Mouse (Mus musculus) large intestine, adult 2 months (tissue): Measurements from ENCODE around the gene Pip5k1c. TPM values are rescaled to one million over a fixed set of nuclear protein-coding genes. Genes with fewer than 3 reads are reported as not detected.
A peak's percentile ranks its signal among the peaks of the same experiment; 100 is the strongest.

Source experiments
- DNase-seq: peaks from one replicate; pipeline ENCODE4 v3.0.0-alpha.2; 2012; ENCODE audit warnings: low read depth, low spot score
- WGBS: fragments of 180-500 bp; shearing (Covaris S2); methylation state at CpG from one replicate; pipeline ENCODE4 v1.1.7; 2018; 5-methylcytosine and 5-hydroxymethylcytosine counted together
- polyA plus RNA-seq: library from polyadenylated mRNA; depleted of rRNA; stranded (reverse); fragments of >200 nt; gene quantifications from 2 replicates; pipeline ENCODE4 v1.2.3, GENCODE M21; 2012

Gene Pip5k1c
- polyA plus RNA-seq, 1 experiment: 30.6 TPM

DNA sequence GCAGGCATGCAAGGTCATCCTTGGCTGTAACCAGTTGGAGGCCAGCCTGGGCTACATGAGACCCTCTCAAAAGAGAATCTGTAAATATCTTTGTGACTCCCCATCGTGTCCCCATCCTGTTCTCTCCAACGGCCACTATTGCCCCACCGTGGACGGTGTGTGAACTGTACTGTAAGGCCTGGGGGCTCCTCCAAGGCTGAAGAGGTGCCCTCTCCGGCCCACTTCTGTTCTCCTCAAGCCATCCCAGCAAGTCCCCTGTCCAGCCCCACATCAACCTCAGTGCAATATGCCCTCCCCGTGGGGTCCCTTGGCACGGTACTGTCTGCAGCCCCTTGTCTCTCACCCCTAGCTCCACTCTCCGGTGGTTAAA is 26.6 kb downstream of the Pip5k1c start:
- no peak for DNase-seq
- WGBS: 24% methylated on average over 8 of the region's 8 CpGs

DNA sequence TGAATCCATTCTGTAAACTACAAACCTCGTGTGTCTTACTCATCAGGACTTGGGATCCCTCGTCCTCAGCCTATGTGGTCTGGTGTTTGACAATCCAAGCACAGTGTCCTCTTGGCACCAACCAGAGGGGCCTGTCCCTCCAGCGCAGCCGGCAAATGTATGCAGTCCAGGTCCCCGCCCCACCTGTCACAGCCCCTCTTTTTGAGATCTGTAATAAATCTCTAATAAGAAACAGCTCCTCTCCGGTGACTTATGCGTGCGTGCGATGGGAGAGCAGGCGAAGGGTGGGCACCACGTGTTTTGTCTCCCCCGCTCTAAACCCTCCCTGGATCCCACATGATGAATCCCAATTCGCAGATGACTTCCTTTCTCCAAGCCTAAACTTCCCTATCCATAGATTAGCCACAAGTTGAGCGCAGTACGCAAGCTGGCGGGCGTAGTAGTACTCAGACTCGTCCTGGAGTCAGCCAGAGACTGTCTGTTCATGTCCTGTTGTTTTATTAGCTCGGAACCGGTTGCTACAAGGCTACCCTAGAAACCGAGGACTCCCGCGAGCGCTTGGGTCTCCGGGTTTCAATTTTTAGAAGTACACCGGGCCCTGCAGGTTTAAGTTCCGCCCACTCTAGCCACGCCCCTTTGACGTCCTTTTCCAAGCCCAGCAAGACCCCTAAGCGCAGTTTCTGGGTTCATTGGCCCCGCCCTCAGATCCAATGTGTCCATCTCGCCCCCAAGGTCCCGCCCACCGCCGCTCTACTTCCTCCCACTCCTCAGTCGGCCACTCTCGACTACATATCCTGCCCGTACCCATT is 27.2 kb downstream of the Pip5k1c start:
- under 1% methylated on average over 38 of the region's 38 CpGs for WGBS
- peak; percentile 92 for DNase-seq

DNA sequence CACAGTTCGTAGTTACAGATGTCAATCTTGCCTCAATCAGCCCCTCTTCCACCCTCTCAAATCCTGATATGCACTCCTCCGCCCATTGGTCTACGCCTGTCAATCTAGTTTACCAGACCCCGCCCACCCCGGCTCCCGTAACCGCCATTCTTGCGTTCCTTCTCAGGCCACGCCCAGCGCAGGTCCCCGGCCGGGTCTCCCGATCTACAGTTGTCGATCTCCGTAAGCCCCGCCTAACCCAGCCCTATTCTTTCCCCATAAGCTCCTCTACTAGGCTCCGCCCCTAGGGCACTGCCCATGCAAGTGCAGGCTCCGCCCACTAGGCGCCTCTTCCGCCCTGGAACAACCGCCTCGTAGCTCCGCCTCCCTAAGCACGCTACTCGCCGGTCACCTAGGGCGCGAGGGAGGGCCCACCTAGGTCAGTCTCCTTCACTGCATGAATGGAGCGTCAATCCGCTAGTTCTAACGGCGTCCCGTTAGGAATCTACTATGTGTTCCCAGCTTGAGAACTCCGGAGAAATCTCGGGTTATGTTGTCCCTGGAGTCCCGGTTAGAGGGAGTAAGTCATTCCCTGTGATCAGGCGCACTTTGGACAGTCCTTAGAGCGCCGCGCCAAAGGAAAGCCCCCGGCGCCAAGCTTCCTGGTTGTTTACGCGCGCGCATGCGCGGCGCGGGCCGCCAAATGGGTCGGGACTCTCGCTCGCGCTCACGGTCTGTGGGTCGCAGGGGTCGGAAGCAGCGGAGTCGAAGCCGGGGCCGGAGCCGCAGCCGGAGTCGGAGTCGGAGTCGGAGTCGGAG is 28.0 kb downstream of the Pip5k1c start, which contains the start of gene Cactin:
Gene Cactin (plus strand): TSS at position 554 of the 798 bp plus-strand sequence.
- DNase-seq: peak; percentile 99

DNA sequence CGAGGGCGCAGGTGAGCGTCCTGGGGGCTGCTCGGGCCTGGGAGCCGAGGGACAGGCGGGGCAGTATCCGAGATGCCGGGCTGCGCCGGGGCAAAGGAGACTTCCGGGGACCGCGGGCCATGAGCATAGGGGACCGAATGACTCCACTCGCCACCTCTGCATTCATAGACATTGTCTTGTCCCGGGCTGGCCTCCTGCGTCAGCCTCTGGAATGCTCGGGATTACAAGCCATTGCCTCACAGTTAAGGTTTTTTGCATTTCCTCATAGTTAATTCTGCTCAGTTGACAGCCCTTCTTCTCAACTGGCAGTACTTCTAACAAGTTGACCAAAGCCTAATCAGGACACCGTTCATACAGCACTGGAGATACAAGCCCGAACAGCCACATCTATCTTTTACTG is 28.7 kb downstream of the Pip5k1c start:
- WGBS: 2% methylated on average over 20 of the region's 20 CpGs
- DNase-seq: no peak

More for the DNA sequence above, 28.0 kb downstream of the Pip5k1c start, which contains the start of gene Cactin:
- WGBS: under 1% methylated on average over 68 of the region's 68 CpGs

DNA sequence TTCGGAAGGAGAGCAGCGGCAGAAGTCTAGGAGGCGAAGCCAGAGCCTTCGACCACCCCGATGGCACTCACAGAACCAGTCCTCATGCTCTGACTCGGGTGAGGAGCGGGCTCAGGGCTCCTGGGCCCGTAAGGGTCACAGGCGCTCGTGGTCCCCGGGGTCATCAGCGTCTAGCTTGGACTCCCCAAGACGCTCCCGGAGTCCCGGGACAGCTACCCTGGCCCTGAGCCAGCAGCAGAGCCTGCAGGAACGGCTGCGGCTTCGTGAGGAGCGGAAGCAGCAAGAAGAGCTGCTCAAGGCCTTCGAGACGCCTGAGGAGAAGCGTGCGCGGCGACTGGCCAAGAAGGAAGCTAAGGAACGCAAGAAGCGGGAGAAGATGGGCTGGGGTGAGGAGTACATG is 29.7 kb downstream of the Pip5k1c start:
- DNase-seq: no peak
- 92% methylated on average over 27 of the region's 27 CpGs for WGBS

DNA sequence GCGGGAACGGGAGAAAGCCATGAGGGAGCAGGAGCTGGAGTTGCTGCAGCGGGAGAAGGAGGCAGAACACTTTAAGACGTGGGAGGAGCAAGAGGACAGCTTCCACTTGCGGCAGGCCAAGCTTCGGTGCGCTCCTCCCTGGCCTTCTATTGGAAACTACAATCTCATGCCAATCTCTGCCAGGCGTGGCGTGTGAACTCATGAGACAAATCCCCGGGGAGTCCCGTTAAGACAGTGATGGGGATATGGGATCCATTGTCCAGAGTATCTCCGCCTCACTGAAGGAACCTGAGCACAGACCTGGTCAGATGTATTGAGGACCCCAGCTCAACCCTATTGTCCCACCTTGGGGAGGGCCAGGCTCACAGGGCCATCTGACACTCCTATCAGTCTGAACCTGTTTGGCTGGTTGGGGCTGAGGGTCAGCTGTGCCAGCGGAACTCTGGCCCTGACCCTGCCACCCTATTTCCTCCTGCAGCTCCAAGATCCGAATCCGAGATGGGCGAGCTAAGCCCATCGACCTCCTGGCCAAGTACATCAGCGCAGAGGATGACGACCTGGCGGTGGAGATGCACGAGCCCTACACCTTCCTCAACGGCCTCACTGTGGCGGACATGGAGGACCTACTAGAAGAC is 30.5 kb downstream of the Pip5k1c start:
- no peak for DNase-seq
- 88% methylated on average over 23 of the region's 23 CpGs for WGBS

DNA sequence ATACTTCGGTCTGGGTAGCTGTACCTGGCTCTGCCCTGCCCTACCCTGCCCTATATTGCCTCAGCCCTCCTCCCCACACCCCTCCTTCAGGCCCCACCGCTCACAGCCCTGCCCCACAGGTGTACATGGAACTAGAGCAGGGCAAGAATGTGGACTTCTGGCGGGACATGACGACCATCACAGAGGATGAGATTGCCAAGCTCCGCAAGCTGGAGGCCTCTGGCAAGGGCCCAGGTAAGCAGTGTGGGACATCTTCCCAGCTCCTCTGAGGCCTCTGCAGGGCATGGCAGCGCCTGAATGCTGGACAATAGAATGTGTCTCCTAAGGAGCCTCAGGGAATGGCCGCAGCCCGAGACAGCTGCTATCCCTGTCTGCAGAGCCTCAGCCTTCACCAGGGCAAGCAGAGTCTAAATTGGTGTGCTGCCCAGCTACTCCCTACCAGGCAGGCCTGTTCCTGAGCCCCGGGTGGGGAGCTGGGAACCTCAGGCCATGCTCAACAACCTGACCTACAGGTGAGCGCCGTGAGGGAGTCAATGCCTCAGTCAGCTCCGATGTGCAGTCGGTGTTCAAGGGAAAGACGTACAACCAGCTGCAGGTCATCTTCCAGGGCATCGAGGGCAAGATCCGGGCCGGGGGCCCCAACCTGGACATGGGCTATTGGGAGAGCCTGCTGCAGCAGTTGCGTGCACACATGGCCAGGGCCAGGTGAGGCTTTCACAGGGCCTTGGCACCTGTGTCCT is 31.2 kb downstream of the Pip5k1c start:
- no peak for DNase-seq
- 93% methylated on average over 18 of the region's 18 CpGs for WGBS

DNA sequence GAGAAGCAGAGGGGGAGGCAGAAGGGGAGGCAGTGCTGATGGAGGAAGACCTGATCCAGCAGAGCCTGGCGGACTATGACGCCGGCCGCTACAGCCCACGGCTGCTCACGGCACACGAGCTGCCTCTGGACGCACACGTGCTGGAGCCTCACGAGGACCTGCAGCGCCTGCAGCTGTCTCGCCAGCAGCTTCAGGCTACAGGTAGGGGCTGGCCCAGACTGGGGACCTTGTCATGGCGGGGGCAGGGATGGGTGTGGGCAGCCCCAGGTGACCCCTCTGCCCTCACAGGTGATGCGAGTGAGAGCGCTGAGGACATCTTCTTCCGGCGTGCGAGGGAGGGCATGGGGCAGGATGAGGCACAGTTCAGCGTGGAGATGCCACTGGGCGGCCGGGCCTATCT is 32.4 kb downstream of the Pip5k1c start:
- 95% methylated on average over 21 of the region's 21 CpGs for WGBS
- DNase-seq: no peak

DNA sequence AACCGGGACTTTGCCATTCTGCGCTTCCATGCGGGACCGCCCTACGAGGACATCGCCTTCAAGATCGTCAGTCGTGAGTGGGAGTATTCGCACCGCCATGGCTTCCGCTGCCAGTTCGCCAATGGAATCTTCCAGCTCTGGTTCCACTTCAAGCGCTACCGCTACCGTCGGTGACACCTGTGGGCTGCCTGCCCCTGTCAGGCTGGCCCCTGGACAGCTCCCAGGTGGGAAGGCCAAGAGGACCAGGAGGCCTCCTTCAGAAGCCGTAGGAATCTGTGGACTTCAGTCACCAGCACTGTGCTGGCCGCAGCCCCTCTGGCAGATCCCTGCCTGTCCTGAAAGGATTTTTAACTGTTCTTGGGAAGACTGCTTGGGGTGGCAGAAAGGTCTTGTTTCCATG is 33.0 kb downstream of the Pip5k1c start:
- DNase-seq: no peak
- 93% methylated on average over 18 of the region's 18 CpGs for WGBS

DNA sequence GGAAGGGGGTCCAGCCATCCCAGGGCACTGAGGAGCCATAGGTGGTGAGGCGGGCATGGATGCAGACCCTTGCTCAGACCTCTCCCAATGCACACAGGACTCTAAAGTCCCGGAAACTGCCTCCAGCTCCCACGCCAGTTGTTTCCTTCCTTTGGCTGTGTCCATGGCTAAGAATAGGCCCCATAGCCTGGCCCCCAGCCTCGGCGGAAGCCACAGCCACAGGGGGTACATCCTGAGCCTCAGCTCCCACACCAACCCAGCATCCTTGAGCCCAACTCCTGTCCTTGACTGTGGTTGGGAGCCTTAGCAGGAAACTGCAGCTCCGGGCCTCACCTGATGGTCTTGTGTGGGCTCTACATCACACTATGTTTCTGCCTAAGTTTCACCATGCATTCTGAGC is 34.1 kb downstream of the Pip5k1c start:
- 82% methylated on average over 6 of the region's 6 CpGs for WGBS
- DNase-seq: no peak

DNA sequence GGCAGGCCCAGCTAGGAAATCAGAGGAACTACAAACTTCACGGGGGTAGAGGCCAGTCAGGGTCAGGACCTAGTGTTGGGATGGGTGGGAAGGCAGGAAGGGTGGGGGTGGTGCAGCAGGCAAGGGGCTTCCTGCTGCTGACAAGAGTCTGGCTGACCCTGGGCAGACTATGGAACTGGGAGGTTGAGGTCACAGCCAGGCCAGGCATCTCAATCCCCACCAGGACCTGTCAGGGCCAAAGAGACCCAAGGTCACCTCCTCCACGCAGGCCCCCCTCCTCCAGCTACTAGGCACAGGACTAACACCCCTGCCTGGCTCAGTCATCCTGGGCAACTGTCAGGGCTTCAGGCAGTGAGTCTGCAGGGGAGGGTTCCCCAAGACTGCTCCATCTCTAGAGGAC is 35.2 kb downstream of the Pip5k1c start:
- DNase-seq: no peak

DNA sequence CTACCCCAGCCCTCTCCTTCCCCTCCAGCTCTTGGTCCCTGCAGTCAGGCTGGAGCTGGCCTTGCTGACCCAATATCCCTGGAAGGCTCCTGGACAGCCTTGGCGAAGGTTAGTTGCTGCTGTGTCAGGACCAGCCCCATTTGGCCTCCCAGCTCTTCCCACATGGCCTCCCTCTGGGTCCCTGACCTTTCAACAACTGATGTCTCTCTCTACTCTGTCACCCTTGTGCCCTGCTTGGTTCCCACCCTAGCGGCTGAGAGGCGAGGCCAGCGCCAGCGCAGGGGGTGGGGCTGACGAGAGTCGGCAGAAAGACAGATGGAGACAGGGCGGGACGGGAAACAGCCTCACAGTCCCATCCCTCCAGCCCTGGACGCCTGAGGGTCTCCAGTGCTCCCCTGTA is 35.6 kb downstream of the Pip5k1c start, which contains the start of gene Tbxa2r:
Gene Tbxa2r (plus strand): TSS at position 346 of the 400 bp plus-strand sequence.
- WGBS: 14% methylated on average over 10 of the region's 10 CpGs
- no peak for DNase-seq

More for the DNA sequence above, 35.2 kb downstream of the Pip5k1c start:
- 34% methylated on average over 2 of the region's 2 CpGs for WGBS

DNA sequence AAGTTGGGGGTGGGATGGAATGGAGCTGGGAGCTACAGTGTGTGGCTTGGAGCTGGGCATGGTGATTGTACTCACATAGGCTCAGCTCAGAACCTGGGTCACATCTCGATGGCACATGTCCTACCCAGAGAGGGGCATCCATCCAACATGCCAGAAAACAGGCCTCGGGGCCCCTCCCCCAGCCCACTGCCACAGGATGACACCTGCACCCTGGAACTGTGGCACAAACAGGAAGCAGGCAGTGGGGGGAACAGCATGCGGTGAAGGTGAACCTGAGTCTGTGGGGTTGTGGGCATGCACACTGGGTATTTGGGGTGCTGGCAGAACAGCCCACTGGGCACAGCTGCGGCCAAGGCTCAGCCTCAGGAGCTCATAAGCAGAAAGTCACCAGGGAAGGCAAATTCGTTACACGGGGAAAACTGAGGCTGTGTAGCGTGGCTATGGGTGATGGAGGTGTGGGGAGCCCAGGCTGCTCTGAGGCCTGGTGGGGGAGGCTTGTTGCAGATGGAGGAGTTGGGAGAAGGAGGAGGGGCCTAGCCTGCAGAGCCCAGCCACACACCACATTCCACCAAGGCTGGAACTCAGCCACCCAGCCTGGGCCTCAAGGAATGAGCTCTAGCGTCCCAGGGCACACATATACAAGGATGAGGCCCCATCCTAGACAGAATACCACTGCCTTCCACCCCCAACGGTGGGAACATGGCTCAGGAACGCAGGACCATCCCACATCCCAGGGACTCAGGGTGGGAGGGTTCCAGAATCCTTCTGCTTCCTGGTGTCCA is 36.6 kb downstream of the Pip5k1c start:
- no peak for DNase-seq
- WGBS: 64% methylated on average over 10 of the region's 10 CpGs

DNA sequence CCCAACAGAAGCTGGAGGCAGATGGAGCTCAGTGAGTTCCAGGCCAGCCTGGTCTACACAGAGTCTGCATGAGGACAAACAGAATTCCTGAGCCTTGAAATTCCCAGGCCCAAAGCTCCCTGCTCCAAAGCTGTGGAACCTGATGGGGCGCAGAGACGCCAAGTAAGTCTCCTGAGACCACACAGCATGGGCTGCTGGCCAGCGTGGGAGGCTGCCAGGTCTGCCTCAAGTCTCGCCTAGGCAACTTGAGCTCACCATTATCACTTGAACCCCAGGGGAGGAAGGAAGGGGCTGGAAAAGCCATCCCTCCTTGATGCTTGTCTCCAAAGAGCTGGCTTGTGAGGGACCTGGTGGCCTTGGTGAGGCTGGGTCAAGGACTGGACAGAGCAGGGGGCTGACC is 37.2 kb downstream of the Pip5k1c start:
- no peak for DNase-seq
- WGBS: 56% methylated on average over 4 of the region's 4 CpGs

DNA sequence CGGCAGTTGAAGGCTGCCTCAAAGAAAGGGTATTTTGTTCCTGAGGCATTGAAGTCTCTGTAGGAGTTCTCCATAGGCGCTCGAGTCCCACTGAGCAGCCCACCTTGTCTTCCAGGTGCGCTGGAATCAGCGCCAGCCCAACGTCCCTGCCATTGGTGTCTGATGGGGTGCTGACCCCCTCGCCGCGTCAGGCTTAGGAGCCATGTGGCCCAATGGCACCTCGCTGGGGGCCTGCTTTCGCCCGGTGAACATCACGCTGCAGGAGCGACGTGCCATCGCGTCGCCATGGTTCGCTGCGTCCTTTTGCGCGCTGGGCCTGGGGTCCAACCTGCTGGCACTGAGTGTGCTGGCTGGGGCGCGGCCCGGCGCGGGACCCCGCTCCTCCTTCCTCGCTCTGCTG is 39.5 kb downstream of the Pip5k1c start:
- 33% methylated on average over 29 of the region's 29 CpGs for WGBS
- no peak for DNase-seq

DNA sequence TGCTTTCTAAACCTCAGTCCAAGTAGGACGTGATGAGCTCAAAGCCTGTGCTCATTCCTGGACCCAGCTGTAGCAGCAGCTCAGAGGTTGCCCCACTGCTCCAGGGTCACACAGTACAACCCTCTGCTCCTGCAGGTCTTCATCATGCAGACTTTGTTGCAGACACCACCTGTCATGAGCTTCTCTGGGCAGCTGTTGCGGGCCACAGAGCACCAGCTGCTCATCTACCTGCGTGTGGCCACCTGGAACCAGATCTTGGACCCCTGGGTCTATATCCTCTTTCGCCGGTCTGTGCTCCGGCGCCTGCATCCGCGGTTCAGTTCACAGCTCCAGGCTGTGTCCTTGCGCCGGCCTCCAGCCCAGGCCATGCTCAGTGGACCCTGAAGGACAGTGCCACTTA is 41.6 kb downstream of the Pip5k1c start:
- WGBS: 71% methylated on average over 11 of the region's 11 CpGs
- no peak for DNase-seq

DNA sequence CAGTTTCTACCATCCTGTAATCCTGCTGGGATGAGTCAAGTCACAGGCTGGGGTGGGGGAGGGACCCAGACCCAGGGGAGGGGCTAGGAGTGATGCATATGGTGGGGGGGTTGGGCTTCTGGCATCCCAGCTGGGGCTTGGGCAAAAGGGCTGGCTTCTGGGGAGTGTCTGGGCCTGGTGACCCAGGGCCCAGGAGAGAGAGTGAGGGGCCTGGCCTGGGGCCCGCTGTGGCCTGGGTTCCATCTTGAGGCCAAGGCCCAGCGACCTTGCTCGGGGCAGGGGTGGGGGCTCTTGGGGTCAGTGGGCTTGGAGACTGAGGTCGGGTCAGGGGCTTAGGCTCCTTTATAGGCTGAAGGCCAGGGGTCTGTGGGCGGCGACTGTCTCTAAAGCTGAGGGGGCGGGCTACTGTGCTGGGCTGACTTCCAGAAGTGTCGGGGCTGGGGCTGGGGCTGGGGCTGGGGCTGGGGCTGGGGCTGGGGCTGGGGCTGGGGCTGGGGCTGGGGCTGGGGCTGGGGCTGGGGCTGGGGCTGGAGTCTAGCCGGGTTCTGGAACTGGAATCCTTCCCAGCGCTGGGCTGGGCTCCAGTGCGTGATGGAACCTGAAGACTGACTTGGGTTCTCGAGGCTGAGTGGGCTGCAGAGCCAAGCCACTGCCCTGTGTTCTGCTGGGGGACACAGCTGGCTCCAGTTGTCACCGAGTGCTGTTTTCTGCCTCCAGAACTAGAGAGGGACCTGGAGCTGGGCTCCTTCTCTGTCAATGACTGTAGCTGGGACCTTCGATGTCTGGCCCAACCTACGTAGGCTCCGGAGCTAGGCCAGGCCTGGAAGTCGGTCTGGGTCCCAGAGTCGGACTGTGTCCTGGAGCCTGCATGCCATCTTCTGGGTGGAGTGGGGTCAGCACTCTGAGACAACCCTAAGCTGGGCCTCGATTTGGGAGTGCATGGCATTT is 42.9 kb downstream of the Pip5k1c start:
- DNase-seq: no peak
- 51% methylated on average over 17 of the region's 19 CpGs for WGBS

DNA sequence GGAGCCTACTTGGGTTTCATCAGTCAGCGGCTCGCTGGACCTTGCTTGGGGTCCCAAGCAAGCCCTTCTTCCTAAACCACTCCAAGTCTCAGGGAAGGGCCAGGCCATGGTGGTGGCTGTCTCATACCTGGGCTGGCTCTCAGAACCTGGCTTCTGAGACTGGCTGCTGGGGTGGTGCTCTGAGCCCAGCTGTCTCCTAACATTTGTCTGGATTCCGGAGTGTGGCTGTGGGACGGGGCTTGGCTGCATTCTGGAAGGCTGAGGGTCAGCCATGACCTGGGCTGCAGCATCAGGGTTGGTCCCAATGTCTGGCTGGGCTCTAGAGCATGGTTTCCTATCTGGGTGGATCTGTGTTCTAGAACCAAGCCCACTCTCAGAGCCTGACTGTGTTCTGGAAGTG is 43.8 kb downstream of the Pip5k1c start:
- 89% methylated on average over 4 of the region's 4 CpGs for WGBS
- no peak for DNase-seq
